Mouse (Mus musculus): ENCODE results near the gene Ndc1. TPM values are rescaled to one million over a fixed set of nuclear protein-coding genes. Genes with fewer than 3 reads are reported as not detected.

Ndc1 gene
- polyA plus RNA-seq, 1 experiment: 53.2 TPM

- H3K4me3 ChIP-seq (ENCODE audit: insufficient read depth, low read length): peak overlapping the region; percentile 65
- H3K27ac ChIP-seq (ENCODE audit: insufficient read depth, low read length): no peak overlapping the region
- TF ChIP-seq POLR2A (IDR thresholded peaks at IDR 0.05; ENCODE audit: low read depth, low read length) (no peak), CTCF (IDR thresholded peaks at IDR 0.05; ENCODE audit: borderline replicate concordance, insufficient read depth, low read length) (no peak)
- peaks cover 8% of the 10 kb centered on the region for H3K4me1 ChIP-seq (ENCODE audit: control insufficient read depth, insufficient read depth, low read length)
These were observed 67.8 kb downstream of the Ndc1 start for GRCm38 (mm10) chr4:107435238-107435946.

- no peak overlapping the region for H3K4me3 ChIP-seq (ENCODE audit: insufficient read depth, low read length)
- peaks cover 8% of the 10 kb centered on the region for H3K4me1 ChIP-seq (ENCODE audit: control insufficient read depth, insufficient read depth, low read length)
- no peak overlapping the region for H3K27ac ChIP-seq (ENCODE audit: insufficient read depth, low read length)
- TF ChIP-seq CTCF (IDR thresholded peaks at IDR 0.05; ENCODE audit: borderline replicate concordance, insufficient read depth, low read length) (no peak), POLR2A (IDR thresholded peaks at IDR 0.05; ENCODE audit: low read depth, low read length) (no peak)
These were observed 68.9 kb downstream of the Ndc1 start for GRCm38 (mm10) chr4:107436476-107436875.

DNA sequence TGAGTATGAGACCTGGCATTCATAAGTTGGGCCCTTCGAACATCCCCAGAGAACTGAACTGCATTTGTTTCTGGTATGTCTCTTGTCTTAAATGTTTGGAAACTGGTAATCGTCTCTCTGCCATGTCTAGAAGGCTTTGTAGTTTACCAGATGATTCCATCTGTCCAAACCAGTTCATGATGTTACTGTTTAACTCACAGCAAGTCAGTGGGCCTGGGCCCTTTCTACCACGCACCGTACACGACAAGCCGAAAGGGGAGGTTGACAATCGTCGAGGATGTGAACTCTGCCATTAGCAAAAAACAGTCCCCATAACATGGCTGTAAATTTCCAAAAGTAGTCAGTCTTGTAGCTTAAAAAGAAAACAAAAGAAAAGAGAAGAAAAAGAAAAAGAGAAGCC lies 71.2 kb downstream of the Ndc1 start:
- Histone ChIP-seq H3K27ac (ENCODE audit: insufficient read depth, low read length) (peak overlapping the region; percentile 19; the same call in 1 of the 2 replicates), H3K4me1 (ENCODE audit: control insufficient read depth, insufficient read depth, low read length) (peaks cover 4% of the 10 kb centered on the region), H3K4me3 (ENCODE audit: insufficient read depth, low read length) (no peak overlapping the region)
- no peak for TF ChIP-seq POLR2A (IDR thresholded peaks at IDR 0.05; ENCODE audit: low read depth, low read length)
- TF ChIP-seq CTCF (IDR thresholded peaks at IDR 0.05; ENCODE audit: borderline replicate concordance, insufficient read depth, low read length): no peak

- TF ChIP-seq POLR2A (IDR thresholded peaks at IDR 0.05; ENCODE audit: low read depth, low read length) (no peak), CTCF (IDR thresholded peaks at IDR 0.05; ENCODE audit: borderline replicate concordance, insufficient read depth, low read length) (no peak)
- no peak overlapping the region for H3K27ac ChIP-seq (ENCODE audit: insufficient read depth, low read length)
- no peaks in the 10 kb centered on the region for H3K4me1 ChIP-seq (ENCODE audit: control insufficient read depth, insufficient read depth, low read length)
- no peak overlapping the region for H3K4me3 ChIP-seq (ENCODE audit: insufficient read depth, low read length)
These were observed 72.7 kb downstream of the Ndc1 start for GRCm38 (mm10) chr4:107440306-107440705.

- H3K4me1 ChIP-seq (ENCODE audit: control insufficient read depth, insufficient read depth, low read length): no peaks in the 10 kb centered on the region
- no peak overlapping the region for H3K27ac ChIP-seq (ENCODE audit: insufficient read depth, low read length)
- TF ChIP-seq CTCF (IDR thresholded peaks at IDR 0.05; ENCODE audit: borderline replicate concordance, insufficient read depth, low read length) (no peak), POLR2A (IDR thresholded peaks at IDR 0.05; ENCODE audit: low read depth, low read length) (no peak)
- 0 out of 2 replicates have a peak overlapping the region, but pooled peaks have one; percentile 5 for H3K4me3 ChIP-seq (ENCODE audit: insufficient read depth, low read length)
These were observed 74.7 kb downstream of the Ndc1 start for GRCm38 (mm10) chr4:107442288-107442687.

- H3K4me3 ChIP-seq (ENCODE audit: insufficient read depth, low read length): no peak overlapping the region
- H3K27ac ChIP-seq (ENCODE audit: insufficient read depth, low read length): 0 out of 2 replicates have a peak overlapping the region, but pooled peaks have one; percentile 28
- H3K4me1 ChIP-seq (ENCODE audit: control insufficient read depth, insufficient read depth, low read length): no peaks in the 10 kb centered on the region
- TF ChIP-seq CTCF (IDR thresholded peaks at IDR 0.05; ENCODE audit: borderline replicate concordance, insufficient read depth, low read length): no peak
These were observed 75.4 kb downstream of the Ndc1 start for GRCm38 (mm10) chr4:107442891-107443483.

- H3K4me1 ChIP-seq (ENCODE audit: control insufficient read depth, insufficient read depth, low read length): no peaks in the 10 kb centered on the region
- TF ChIP-seq CTCF (IDR thresholded peaks at IDR 0.05; ENCODE audit: borderline replicate concordance, insufficient read depth, low read length): no peak
- no peak for TF ChIP-seq POLR2A (IDR thresholded peaks at IDR 0.05; ENCODE audit: low read depth, low read length)
- H3K27ac ChIP-seq (ENCODE audit: insufficient read depth, low read length): no peak overlapping the region
- no peak overlapping the region for H3K4me3 ChIP-seq (ENCODE audit: insufficient read depth, low read length)
These were observed 76.0 kb downstream of the Ndc1 start for GRCm38 (mm10) chr4:107443621-107444020.

- Histone ChIP-seq H3K27ac (ENCODE audit: insufficient read depth, low read length) (no peak overlapping the region), H3K4me1 (ENCODE audit: control insufficient read depth, insufficient read depth, low read length) (peaks cover 7% of the 10 kb centered on the region; the same call in 1 of the 2 replicates)
- TF ChIP-seq CTCF (IDR thresholded peaks at IDR 0.05; ENCODE audit: borderline replicate concordance, insufficient read depth, low read length): no peak
- TF ChIP-seq POLR2A (IDR thresholded peaks at IDR 0.05; ENCODE audit: low read depth, low read length): no peak
These were observed 80.9 kb downstream of the Ndc1 start for GRCm38 (mm10) chr4:107448481-107448880.

DNA sequence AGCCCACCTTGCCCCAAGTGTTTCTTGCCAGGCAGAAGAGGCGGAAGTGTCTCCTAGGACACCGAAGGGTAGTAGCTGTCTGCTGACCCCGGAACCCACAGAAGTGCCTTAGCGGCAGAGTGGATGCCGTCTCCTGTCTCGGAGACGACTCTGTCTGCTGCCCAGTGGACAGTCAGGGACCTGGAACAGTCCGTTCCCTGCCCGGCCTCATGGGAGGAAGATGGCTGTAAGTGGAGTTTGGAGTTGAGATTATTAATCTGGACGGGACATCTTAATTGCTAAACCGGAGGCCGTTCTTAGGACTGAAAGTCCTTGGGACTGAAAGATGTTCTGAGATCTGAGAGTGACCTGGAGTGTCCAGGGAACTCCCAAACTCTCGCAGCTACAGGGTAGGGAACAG lies 81.9 kb downstream of the Ndc1 start:
- H3K4me3 ChIP-seq (ENCODE audit: insufficient read depth, low read length): no peak overlapping the region

More at GRCm38 (mm10) chr4:107448481-107448880, 80.9 kb downstream of the Ndc1 start:
- H3K4me3 ChIP-seq (ENCODE audit: insufficient read depth, low read length): no peak overlapping the region

More for the DNA sequence above, 81.9 kb downstream of the Ndc1 start:
- Histone ChIP-seq H3K4me1 (ENCODE audit: control insufficient read depth, insufficient read depth, low read length) (peaks cover 8% of the 10 kb centered on the region; the same call in 1 of the 2 replicates), H3K27ac (ENCODE audit: insufficient read depth, low read length) (no peak overlapping the region)
- TF ChIP-seq POLR2A (IDR thresholded peaks at IDR 0.05; ENCODE audit: low read depth, low read length) (no peak), CTCF (IDR thresholded peaks at IDR 0.05; ENCODE audit: borderline replicate concordance, insufficient read depth, low read length) (no peak)

Data from embryonic fibroblast, embryonic 13.5 days (primary cell).